Mouse (Mus musculus) liver, embryonic 14.5 days (tissue): ENCODE data around the gene H3f3b.

ENCODE experiments used
- CTCF ChIP-seq: IDR thresholded peaks from 2 replicates; pipeline ENCODE4 v1.5.1; 2016; ENCODE audit warnings: antibody characterized with exemption, low read depth, control low read depth
- EP300 ChIP-seq: IDR thresholded peaks from 2 replicates; pipeline ENCODE4 v1.6.1; 2016; ENCODE audit warnings: antibody characterized with exemption, low read depth

GRCm38 (mm10) chr11:116061641-116062415, 34.1 kb upstream of the H3f3b start:
- no peak for TF ChIP-seq CTCF
- TF ChIP-seq EP300, result no peak
